Mouse (Mus musculus) NIH3T3 (cell line): ENCODE results near the gene Slc6a4.
A peak's percentile ranks its signal among the peaks of the same experiment; 100 is the strongest.

Source experiments
- DNase-seq: peaks from one replicate; pipeline ENCODE4 v3.0.0-alpha.2; 2012; ENCODE audit warnings: low read depth

Slc6a4 gene

DNA sequence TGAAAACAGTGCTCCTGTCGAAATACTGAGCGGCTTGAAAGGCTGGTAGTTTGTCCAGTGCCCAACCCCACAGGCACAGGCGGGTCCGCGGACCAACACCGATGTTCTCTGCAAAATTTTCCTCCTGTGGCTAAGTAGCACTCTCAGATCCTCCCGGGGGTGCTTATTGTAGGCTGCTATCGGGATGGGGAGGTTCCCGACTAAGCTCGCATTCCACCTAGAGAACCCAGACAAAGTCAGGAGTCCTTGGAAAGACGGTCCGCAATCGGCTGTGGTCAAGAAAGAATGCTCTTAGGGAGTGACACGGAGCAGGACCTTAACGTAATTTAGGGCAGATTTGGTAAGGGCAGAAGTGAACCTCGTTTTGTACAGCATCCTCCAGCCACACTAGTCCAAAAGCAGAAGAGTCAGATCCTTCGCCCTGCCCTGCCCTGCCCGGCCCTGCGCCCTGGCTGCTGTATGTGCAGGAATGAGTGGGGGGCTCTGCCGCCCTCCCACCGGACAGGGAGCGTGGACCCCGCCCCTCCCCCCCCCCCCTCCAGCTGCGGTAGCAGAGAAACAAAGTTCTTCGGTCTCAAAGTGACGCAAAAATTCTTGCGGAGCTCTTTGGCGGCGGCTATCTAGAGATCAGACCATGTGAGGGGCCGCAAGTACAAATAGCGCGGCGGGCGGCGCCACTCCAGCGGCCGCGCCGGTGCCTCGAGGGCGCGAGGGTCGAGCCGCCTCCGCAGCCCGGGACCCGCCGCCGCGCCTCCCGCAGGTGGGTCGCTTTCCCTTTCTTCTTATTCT lies at the start of gene Slc6a4:
Gene Slc6a4, plus strand, starts transcription at position 688 of the 789 bp plus-strand sequence.
- DNase-seq, result peak; percentile 35

DNA sequence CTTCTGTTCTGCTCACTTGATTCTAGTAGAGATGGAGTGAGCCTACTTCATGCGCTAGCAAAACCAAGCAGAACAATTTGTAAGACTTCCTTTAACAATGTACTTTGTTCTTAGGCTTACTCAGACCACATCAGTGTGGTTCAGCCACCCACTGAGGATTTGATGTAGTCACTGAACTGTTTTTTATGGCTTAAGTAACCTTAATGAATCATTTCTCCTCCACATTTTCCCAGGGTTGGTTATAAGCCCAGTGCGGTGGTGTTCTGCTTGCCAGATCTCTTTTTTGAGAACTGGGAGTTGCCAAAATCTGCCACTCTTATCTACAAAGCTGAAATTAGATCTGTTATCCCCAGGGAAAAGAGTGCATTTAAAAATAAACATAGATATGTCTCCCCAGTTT lies 44.9 kb upstream of the Slc6a4 start:
- peak; percentile 87 for DNase-seq

DNA sequence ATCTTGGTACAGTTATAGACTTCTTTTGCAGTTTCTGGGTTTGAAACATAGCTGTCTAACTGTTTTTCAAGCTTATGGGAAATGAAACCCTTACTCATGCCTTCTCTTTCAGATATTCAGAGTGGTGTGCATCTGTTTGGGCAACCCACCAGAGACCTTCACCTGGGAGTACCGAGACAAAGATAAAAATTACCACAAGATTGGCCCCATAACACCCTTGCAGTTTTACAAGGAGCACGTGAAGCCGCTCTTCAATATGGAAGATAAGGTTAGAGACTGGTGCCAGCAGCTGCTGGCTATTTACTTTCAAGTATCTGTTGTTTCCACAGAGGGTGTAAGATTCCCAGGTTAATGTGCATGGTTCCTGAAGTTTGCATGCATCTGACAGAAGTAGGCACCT lies 32.7 kb upstream of the Slc6a4 start:
- DNase-seq, result no peak

DNA sequence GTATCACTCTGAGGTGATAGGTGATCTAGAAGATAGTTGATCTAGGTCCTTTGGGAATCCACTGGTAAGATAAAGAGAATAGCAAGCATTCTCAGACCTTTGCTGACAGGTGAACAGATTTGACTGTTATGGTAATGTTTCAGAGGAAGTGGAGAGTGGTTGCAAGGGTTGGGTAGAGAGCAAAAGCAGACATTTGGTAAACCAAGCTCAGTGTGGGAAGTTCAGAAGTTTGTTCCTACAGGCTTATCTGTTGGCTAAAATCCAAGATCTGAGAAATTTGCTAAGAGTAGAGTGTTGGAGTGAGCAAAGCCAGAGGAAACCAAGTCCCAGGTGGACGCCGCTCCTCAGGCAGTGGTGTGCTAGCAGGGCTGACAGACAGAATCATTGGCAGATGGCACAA lies 28.1 kb upstream of the Slc6a4 start:
- no peak for DNase-seq

DNA sequence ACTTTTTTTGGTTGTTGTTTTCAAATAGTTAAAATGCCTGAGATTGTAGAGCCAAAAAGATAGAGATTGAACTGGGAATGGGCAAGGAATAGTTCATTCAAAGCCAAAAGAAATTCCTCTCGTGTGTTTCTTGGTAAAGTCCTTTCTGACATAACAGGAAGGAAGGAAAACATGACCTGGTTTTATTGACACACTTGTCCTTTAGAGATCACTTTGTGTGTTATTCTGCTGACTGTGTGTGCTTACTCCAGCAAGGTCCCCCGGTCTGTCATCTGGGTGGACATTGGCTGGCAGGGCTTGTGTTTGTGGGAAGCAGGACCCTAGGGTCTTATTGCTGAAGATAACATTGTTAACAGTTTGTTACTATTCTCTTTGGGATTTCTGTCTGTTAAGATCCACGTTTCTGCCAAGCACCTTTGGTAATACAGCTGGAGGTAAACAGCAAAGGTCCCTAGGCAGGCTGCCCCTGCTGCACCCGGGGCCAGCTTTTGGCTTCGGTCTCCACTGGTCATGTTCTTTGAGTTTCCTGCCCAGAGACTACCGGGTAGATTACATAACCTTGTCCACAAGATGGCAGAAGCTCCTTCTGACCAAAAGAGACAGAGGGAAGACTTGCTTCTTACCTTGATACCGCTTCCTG lies 23.6 kb upstream of the Slc6a4 start:
- no peak for DNase-seq

DNA sequence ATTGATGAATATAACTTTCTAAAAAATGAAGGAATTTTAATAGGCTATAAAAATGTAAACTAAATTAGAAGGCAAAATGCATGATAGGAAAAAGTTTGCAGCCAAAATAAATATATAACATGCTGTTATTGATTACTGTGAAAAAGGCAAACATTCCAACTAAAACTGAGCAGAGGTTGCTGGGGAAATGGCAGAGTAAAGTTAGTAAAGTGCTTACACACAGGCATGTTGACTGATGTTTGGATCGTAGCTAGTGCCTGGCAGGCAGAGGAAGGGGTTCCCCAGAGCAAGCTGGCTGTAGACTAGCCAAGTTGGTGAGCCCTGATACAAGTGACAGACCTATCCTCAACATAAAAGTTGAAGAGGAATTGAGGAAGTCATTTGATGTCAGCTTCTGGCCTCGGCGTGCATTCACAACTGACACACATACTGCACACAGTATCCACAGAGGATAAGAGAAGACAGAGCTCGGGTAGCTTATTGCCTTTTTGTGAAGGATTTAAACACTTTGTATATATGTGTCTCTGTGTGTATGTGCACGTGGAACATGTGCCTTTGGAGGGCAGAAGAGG lies 16.7 kb upstream of the Slc6a4 start:
- DNase-seq, result no peak

DNA sequence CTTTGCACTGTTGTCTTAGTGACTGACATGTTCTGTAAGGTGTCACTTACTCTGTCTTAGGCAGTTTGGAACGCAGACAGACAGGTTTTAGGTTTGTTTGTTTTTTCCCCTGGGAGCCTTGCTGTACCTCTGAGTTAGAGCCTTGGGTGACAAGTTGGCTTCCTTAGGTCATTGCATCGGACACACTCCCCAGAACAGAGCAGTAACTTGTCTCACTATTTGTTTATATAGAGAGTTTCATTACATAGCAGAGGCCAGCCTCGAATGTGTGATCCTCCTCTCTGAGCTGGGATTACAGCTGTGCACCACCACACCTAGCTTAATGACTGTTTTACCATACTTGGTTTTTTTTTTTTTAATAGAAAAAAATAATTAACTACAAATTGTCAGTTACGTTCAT lies 16.0 kb upstream of the Slc6a4 start:
- no peak for DNase-seq

DNA sequence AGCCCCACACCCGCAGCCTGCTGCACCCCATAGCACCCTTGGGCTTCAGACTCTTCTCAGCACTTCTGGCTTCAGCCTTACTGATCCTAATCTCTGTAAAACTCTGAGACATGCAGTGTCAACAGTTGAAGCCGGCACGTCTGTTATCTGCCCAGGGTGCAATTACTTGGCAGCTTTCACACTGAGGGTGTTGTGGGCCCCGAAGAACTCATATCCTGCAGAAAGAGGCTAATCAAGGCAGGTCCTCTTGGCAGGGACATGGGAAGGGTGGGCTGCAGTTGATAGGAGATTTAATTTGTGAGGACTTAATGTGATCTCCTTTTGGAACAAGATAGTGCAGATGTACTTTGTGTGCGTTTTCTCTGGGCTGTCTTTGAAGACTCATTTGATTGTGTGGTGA lies 14.8 kb upstream of the Slc6a4 start:
- no peak for DNase-seq

DNA sequence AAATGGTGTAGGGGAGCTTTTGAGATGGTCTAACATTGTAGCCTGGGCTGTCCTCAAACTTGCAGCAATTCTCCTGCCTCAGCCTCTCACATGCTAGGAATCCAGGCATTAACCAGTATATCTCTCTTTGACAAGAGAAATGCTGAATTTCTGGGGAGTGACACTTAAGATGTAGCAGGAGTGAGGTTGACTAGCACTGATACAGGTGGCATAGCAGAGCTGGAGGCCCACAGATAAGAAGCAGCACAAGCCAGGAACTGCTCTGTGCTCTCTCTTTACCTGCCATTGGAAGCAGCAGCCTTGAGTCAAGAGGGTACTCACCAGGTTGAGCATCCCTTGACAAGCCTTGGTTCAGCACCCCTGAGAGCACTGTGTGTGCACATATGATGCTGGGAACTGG lies 14.2 kb upstream of the Slc6a4 start:
- DNase-seq, result no peak

DNA sequence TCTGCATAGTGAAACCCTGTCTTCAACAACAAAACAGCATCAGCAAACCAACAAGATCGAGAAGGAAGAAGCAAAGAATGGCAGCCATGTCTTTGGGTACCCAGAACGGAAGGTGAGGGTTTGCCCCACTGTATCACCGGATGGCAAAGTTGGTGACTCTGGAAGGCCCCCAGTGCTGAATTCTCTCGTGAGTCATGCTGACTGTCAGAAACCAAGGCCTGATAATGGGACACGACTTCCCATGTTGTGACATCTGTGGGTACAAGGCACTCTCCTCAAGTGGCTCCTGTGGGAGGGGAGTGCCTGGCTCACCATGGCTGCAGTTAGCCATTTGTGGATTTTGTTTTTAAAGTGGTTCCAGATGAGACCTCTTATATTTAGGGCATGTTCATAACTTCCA lies 7.6 kb upstream of the Slc6a4 start:
- DNase-seq, result no peak

DNA sequence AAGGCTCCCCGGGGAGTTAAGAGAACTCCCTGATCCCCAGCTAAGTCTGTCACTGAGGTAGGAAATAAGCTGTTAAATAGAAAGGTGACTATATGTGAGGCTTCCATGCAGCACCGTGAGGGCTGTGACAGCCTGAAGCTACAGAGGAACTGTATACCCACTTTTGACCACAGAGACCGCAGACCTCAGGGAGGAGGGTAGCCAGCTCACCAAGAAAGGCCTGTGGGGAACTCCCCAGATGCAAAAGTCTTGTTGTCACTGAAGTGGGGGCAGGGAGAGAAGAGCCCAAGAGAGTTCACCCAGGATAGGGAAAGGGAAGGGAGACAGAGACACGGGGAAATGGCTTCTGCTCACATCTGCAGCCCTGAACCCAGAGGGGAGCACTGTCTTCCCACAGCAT lies 5.5 kb upstream of the Slc6a4 start:
- DNase-seq, result no peak

DNA sequence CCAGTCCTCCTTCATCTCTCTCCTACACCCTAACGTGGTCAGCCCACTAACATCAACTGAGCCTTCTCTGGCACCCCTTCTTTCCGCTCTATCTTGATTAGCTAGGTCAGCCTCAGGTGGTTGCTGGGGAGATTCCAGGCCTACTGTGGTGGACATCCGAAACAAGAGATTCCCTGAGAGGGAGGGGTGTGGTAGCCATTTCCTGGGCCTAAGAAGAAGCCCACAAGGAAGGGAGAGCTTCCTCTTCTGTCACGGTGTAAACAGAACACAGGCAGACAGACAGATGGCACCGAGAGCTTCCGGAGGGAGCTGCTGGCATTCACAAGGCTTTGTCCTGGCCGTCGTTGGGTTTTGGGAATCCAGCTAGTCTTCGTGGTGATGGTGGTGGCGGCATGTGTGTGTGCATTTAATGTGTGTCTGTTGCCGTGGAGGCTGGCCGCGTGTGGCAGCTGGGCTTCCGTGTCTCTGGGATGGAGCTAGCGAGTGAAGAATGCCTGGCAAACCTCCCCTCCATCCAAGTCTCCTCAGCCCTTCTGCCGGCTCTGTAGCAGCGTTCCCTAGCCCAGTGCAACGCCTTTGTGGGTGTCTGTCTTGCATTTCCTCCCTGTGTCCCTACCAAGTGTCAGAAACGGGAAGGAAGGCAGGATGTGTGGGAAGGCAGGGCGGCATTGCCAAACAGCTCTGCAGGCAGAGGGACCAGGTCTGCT lies 2.3 kb upstream of the Slc6a4 start:
- no peak for DNase-seq

DNA sequence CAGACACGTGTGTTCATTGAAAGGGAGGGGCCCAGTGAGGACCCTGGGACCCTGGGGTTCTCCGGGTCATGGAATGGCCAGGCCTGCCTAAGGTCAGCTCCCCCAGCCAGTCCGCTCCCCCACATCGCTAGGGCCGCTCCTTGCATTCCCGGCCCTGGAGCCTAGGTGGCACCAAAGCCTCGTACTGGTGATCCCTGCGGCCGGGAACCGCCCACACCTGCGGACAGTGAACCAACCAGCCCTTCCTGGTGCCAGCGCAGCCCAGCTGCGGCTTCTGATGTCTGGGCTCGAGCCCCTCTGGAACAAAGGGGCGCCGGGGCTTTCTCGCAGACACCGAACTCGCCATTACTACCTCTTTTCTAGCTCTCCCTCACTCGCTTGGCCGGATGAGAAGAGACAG lies 1.1 kb upstream of the Slc6a4 start:
- peak; percentile 88 for DNase-seq

DNA sequence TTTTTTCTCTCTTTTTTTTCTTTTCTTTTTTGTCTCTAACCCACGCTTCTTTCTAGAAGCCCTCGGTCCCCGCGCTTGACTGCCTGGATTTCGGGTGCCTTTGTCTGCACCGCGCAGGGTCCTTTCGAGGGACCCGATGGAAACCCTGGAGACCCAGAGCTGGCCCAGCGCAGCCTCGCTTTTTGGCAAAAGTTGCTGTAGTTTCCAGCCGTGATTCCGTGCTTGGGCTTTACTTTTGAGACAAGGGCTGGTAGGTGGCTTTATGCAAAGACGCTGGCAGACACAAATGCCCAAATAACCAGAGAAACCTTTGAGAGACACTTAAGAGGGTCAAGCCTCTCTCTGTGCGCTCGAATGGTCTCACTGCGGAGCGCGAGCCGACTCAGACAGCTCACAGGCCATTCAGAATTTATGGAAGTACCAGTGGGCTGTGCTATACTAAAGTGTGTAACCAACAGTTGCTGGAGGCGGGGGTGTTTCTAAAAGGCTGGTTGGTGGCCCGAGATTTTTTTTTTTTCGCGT lies 363 bp downstream of the Slc6a4 start:
- no peak for DNase-seq

DNA sequence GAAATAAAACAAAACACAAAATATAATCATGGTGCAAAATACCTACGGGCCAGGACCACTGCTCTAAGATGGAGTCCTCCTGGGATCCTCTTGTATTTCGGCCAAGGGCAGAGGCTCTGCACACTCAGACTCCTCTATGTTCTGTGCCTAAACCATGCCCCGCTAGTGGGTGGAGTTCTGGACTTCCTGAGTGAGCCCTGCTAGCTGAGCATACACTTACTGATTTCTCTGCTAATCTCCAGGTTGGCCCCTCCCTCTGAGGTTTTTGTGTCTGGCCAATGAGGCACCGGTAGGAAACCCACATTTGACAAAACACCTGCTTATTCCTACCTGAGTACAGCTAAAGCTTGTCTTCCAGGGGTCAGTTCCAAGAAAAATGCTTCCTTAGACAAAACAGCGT lies 2.3 kb downstream of the Slc6a4 start:
- no peak for DNase-seq

DNA sequence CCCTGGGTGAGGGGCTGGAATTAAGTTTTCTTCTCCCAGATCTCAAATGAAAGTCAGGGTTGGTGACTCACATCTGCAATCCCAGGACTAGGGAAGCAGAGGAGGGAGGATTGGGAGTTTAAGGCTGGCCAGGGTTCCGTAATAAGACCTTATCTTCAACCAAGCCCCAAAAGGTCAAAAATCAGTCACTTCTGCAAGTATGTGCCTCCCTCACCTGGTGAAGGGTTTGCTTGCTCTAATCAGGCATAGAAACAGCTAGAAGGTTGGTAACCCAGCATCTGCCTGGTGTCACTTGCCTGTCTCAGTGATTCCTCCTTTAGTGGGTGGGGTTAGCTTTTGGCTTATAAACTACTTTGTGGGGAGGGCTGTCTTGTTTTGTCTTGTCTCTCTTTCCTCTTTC lies 4.0 kb downstream of the Slc6a4 start:
- DNase-seq, result peak; percentile 73

DNA sequence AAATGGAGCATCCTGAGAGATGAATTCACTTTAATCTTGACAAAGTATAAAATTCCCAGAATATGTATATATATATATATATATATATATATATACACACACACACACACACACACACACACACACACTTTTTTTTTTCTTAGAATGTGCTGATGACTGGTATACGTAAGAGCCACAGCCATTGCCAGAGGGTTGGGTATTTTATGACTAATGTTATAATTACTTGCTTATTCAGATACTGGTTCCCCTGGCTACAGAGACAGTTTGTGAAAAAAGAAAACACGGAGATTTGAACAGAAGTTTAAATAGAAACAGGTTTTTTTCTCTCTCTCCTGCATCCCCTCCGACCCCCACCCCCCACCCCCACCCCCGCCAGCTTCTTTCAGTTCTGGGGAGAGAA lies 7.5 kb downstream of the Slc6a4 start:
- DNase-seq, result peak; percentile 81

DNA sequence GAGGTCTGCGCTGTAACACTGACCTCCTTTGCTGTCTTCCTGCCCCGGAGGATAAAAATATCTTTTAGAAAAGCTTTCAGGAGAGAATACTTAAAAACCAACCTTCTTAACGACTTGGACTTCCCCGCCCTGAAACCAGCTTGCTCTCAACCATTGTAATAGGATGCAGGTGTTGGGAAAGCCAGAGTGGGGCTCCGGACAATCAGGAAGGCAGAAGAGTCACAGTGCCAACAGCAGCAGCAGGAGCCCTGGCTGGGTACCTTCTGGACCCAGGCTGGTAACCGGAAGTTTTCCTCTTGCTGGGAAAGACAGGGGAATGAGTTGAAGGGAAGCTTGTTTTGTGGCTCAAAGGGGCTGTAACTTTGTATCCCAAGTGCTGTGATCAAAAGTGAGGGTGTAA lies 8.2 kb downstream of the Slc6a4 start:
- DNase-seq, result peak; percentile 57

DNA sequence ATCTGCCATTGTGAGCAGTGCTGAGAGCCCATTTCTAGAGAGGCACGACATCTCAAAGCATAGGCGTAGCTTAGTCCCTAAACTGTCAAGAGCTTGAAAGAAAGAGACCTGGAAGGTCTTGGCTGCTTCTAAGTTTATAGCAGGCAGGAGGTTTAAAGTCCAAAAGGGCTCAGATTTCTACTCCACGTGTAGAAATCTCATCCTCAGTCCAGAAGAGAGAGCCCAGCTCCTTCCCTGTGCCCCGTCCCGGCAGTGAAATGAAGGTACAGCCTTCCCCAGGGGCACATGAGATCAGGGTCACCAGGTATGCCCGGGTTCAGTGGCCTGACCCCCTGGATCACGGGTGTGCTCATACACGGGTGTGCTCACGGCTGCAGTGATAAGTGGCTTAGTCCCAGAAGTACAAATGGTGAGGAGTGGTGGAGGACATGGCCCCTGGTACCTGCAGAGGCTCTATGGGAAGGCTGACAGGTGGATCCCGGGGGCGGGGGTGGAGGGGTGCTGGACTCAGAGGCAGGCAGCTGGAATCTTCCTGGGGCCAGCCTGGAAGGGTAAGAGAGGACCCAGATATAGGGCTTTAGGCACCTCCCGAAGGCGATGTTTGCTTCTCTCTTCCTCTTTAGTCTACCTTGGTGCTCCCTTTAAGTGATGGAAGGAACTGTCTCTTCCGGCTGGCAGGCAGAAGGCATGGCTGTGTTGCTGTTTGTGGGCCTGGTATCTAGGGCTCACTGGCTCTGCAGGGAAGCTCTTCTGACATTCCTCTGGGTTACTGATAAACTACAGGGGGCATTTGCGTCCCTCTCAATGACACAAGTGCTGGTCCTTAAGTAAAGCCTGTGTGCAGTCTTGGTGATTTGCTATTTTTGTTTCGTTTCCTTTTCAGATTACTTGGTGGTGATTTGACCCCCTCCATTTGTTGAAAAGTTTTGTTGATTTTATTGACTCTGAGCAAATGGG lies 10.9 kb downstream of the Slc6a4 start:
- no peak for DNase-seq

DNA sequence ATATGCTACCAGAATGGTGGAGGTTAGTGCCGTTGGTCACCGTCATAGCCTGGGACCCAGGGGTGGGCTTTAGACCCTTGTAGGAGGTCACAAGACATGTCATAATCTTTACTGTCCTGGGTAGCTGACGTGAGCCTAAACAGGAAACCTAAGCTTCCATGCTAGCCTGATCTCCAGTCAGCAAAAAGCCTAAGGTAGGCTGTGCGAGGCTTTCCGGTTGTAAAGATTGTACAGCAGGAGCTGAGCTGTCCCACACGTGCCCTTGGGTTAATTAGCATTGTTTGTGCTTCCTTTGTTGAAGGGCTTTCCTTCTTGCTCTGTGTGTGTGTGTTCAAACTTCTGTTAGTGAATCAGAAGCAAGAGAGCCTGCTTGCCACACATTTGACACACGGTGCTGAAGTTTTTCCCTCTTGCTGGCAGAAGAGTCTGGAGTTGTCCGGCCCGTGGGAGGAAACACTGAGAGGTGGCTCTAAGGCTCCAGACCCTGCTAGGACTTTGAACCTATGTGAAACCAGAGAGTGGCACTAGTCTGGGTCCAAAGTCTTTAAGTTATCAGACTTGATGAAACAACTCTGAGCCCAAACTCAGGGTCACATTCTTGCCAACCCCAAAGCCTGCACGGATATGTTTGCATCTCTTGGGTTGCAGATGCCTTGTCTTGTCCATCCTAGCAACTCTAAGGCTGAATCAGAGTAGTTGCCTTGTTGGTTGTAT lies 12.5 kb downstream of the Slc6a4 start:
- DNase-seq, result no peak

DNA sequence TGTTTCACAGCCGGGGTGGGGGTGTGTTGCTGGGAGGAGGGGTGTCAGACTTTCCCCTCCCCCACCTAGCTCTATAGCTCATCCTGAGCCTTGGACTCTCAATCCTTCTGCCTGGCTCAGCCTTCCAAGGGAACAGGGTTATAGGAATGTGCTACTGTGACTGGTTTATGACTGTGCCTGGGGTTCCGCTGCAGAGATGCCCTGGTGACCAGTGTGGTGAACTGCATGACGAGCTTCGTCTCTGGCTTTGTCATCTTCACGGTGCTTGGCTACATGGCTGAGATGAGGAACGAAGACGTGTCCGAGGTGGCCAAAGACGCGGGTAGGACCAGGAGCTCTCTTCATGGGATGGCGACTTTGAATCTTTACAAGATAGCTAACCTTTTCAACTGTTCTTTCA lies 19.6 kb downstream of the Slc6a4 start:
- DNase-seq, result no peak
